Mouse (Mus musculus): ENCODE measurements at regions not wholly inside any gene's neighbourhood (a gene's known extent, or its start where the extent isn't known, plus 50 kb on each side); places are given as distances from the start of the nearest gene placed in this dataset.

DNA sequence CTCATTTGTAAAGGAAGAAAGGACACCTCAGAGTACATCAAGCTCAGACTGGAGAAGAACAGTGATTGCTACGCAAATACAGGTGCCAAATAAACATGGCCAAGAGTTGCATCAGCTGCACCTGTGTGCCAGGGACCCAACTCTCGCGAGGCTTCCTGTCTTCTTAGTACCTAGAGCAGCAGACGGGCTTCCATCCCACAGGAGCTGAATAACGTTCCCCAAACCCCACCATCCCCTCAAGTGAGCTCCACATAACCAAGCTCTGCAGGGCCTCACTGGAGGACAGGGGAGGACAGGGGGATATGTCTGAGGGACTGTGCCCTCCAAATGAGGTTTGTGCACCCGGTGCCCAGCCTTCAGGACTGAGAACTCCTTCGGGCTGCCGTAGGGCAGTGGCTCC is 305.5 kb downstream of the Cbln4 start:
- no peak for TF ChIP-seq CTCF (conservative IDR thresholded peaks at IDR 0.05; ENCODE audit: low read length)
- no peak for TF ChIP-seq POU5F1 (IDR thresholded peaks at IDR 0.05; ENCODE audit: borderline replicate concordance, low read length)
